Mouse (Mus musculus) intestine, embryonic 15.5 days (tissue): ENCODE measurements at regions not wholly inside any gene's neighbourhood (a gene's known extent, or its start where the extent isn't known, plus 50 kb on each side); places are given as distances from the start of the nearest gene placed in this dataset.

Experiments used
- ATAC-seq: fragments of 200-750 bp; cut with Nextera tagmentation; 2 replicates; pipeline ENCODE4 v1.8.0; 2017; ENCODE audit warnings: moderate TSS enrichment, moderate library complexity
- H3K27ac ChIP-seq: fragments of 300-500 bp; sonication (generic); 2 replicates; pipeline ENCODE4 v1.5.1; 2015; ENCODE audit warnings: mild to moderate bottlenecking, inconsistent platforms
- H3K27me3 ChIP-seq: fragments of 300-500 bp; sonication (generic); replicated peaks from 2 replicates; pipeline ENCODE4 v1.6.1; 2015; ENCODE audit warnings: inconsistent platforms
- H3K36me3 ChIP-seq: fragments of 300-500 bp; sonication (generic); 2 replicates; pipeline ENCODE4 v1.6.1; 2015; ENCODE audit warnings: inconsistent platforms
- H3K4me1 ChIP-seq: fragments of 300-500 bp; sonication (generic); replicated peaks from 2 replicates; pipeline ENCODE4 v1.6.1; 2015; ENCODE audit warnings: inconsistent platforms
- H3K4me2 ChIP-seq: fragments of 300-500 bp; sonication (generic); replicated peaks from 2 replicates; pipeline ENCODE4 v1.6.1; 2015; ENCODE audit warnings: mild to moderate bottlenecking, inconsistent platforms
- H3K4me3 ChIP-seq: fragments of 300-500 bp; sonication (generic); replicated peaks from 2 replicates; pipeline ENCODE4 v1.5.1; 2015; ENCODE audit warnings: inconsistent platforms
- H3K9ac ChIP-seq: fragments of 300-500 bp; sonication (generic); 2 replicates; pipeline ENCODE4 v1.6.1; 2015; ENCODE audit warnings: inconsistent platforms
- H3K9me3 ChIP-seq: fragments of 300-500 bp; sonication (generic); 2 replicates; pipeline ENCODE4 v1.6.1; 2016; ENCODE audit warnings: inconsistent platforms
- WGBS: fragments of 180-500 bp; shearing (Covaris S2); methylation state at CpG from one replicate; pipeline ENCODE4 v1.1.7; 2015; 5-methylcytosine and 5-hydroxymethylcytosine counted together

DNA sequence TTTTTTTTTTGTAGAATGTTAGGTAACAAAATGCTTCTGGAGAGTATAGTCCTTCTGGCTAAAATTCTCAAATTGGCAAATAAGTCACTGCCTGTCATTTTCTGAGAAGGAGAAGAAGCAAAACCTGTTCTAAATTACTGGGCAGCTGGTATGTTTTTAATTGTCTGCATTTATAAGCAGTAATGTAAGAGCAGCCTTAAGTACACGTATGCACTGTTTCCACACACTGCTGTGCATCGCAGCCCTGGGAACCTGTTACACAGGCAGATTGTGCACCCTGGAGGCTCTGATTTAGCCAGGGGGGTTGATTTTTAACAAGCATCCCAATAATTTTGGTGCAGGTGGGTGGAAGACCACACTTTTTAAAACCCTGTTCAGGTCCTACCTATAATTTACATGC is 236.2 kb downstream of the Hace1 start:
- no peak overlapping the region for H3K27ac ChIP-seq
- H3K36me3 ChIP-seq, result no peaks in the 10 kb centered on the region
- no peak overlapping the region for H3K4me3 ChIP-seq
- H3K4me2 ChIP-seq, result no peak overlapping the region
- H3K4me1 ChIP-seq, result no peaks in the 10 kb centered on the region
- H3K27me3 ChIP-seq, result no peaks in the 10 kb centered on the region
- no peak overlapping the region for H3K9ac ChIP-seq
- WGBS, result 87% methylated on average over 2 of the region's 2 CpGs
- no peak for ATAC-seq
- no peaks in the 10 kb centered on the region for H3K9me3 ChIP-seq

DNA sequence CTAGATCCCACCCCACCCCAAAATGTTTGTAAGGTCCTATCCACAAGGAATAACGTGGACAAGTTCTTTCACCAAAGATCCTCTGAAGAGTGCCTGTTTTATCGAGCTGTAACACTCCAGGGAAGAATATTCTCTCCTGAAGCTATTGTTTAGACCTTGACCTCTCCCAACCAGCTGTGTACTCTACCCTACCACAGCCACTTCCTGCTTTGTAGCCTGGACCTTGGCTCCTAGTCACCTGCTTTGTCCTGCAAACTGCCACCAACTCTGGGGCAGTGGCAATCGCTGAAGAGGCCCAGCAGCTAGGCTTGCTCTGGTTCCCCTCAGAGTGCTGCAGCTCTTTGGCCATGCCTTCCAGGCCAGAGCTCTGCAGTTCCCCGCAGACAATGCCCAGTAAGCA is 239.1 kb downstream of the Hace1 start:
- H3K4me2 ChIP-seq, result no peak overlapping the region
- H3K27ac ChIP-seq, result no peak overlapping the region
- 0 out of 2 replicates have a peak, but pooled peaks have one; percentile 31 for ATAC-seq
- no peak overlapping the region for H3K4me3 ChIP-seq
- H3K4me1 ChIP-seq, result no peaks in the 10 kb centered on the region
- H3K27me3 ChIP-seq, result no peaks in the 10 kb centered on the region
- H3K36me3 ChIP-seq, result no peaks in the 10 kb centered on the region
- 86% methylated on average over 4 of the region's 4 CpGs for WGBS
- H3K9ac ChIP-seq, result no peak overlapping the region
- H3K9me3 ChIP-seq, result no peaks in the 10 kb centered on the region

DNA sequence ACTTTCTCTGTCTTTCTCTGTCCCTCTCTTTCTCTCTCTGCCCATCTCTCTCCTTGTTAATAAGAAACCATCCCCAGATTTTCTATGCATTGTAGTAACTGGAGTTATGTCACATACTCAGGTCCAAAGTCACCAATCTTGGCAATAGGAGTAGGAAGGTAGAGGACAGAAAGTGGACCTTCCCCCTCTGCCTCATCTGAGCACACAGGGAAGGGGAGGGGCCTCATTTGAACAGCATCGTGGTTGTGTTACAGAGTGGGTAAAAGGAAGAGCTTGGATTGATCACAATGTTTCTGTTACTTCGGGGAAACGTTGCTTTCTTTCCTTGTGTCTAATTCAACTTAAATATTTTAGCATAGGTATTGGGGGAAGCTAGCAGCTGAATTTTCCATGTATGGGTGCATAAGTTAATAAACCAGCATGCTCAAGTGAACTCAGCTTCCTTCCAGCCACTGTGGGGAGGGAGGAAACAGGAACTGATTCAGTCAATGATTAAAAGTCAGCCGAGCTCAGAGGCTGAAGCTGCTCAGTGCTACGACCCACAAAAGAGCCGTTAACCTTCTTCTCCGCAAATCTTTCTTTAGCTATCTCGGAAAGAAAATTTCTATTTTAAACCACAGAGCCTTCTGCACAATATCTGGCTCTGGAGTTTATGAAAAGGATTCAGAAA is 243.5 kb downstream of the Hace1 start:
- WGBS, result 35% methylated on average over 8 of the region's 8 CpGs
- no peak overlapping the region for H3K4me3 ChIP-seq
- H3K27me3 ChIP-seq, result no peaks in the 10 kb centered on the region
- H3K4me2 ChIP-seq, result no peak overlapping the region
- H3K9ac ChIP-seq, result no peak overlapping the region
- no peak overlapping the region for H3K27ac ChIP-seq
- no peaks in the 10 kb centered on the region for H3K9me3 ChIP-seq
- no peaks in the 10 kb centered on the region for H3K4me1 ChIP-seq
- no peak for ATAC-seq
- no peaks in the 10 kb centered on the region for H3K36me3 ChIP-seq

DNA sequence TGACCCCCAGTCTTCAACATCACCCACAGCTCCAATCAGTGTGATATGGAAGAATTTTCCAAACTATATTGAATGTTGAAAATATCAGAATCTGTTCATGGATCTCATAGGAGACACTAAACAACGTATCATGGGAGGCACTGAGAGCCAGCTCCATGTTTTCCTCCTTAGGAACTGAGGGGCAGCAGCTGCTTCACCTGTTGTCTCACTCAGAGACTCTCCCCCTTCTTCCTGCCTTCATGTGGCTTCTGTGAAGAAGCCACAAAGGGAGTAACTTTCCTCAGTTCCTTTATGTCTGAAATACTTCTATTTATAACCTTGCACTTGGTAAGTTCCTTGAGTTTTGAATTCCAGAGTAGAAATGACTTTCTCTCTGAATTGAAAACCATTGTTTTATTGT is 244.6 kb downstream of the Hace1 start:
- 77% methylated on average over 1 of the region's 1 CpGs for WGBS

GRCm38 (mm10) chr10:45823612-45824011 is 246.0 kb downstream of the Hace1 start:
- Histone ChIP-seq H3K4me2 (no peak overlapping the region), H3K4me3 (no peak overlapping the region), H3K27ac (no peak overlapping the region), H3K27me3 (no peaks in the 10 kb centered on the region), H3K9ac (no peak overlapping the region), H3K36me3 (no peaks in the 10 kb centered on the region), H3K4me1 (no peaks in the 10 kb centered on the region), H3K9me3 (no peaks in the 10 kb centered on the region)
- no peak for ATAC-seq
- WGBS, result 71% methylated on average over 2 of the region's 2 CpGs

More for the DNA sequence above, 244.6 kb downstream of the Hace1 start:
- no peak overlapping the region for H3K27ac ChIP-seq
- no peak overlapping the region for H3K4me2 ChIP-seq
- no peaks in the 10 kb centered on the region for H3K36me3 ChIP-seq
- ATAC-seq, result no peak
- H3K4me3 ChIP-seq, result no peak overlapping the region
- no peaks in the 10 kb centered on the region for H3K4me1 ChIP-seq
- no peak overlapping the region for H3K9ac ChIP-seq
- H3K9me3 ChIP-seq, result no peaks in the 10 kb centered on the region
- no peaks in the 10 kb centered on the region for H3K27me3 ChIP-seq

- no peaks in the 10 kb centered on the region for H3K27me3 ChIP-seq
- H3K27ac ChIP-seq, result no peak overlapping the region
- WGBS, result 75% methylated on average over 2 of the region's 2 CpGs
- H3K4me3 ChIP-seq, result no peak overlapping the region
- ATAC-seq, result no peak
- no peak overlapping the region for H3K9ac ChIP-seq
- no peaks in the 10 kb centered on the region for H3K36me3 ChIP-seq
- no peaks in the 10 kb centered on the region for H3K4me1 ChIP-seq
- H3K9me3 ChIP-seq, result no peaks in the 10 kb centered on the region
- H3K4me2 ChIP-seq, result no peak overlapping the region
Measured at GRCm38 (mm10) chr10:45848654-45849053, 271.0 kb downstream of the Hace1 start.

DNA sequence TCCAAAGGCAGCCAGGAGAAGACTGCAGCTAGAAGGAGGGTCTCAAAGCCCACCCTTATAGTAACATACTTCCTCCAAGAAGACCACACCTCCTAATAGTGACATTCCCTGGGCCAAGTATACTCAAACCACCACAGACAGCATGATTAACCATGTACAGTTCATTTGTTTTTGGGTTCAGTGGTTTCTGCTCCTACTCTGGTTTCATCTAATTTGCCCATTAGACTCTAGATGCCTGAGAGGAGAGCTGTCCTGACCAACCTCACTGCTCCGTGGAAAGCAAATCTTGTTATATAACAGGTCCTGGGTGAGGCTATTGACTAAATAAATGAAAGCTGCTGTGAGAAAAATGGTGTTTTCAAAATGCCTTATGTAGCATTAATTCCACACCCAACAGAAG is 272.2 kb downstream of the Hace1 start:
- no peak overlapping the region for H3K4me2 ChIP-seq
- no peak overlapping the region for H3K27ac ChIP-seq
- H3K36me3 ChIP-seq, result no peaks in the 10 kb centered on the region
- H3K27me3 ChIP-seq, result no peaks in the 10 kb centered on the region
- H3K4me1 ChIP-seq, result no peaks in the 10 kb centered on the region
- no peak overlapping the region for H3K9ac ChIP-seq
- no peak overlapping the region for H3K4me3 ChIP-seq
- WGBS, result 80% methylated on average over 1 of the region's 1 CpGs
- ATAC-seq, result no peak
- no peaks in the 10 kb centered on the region for H3K9me3 ChIP-seq

DNA sequence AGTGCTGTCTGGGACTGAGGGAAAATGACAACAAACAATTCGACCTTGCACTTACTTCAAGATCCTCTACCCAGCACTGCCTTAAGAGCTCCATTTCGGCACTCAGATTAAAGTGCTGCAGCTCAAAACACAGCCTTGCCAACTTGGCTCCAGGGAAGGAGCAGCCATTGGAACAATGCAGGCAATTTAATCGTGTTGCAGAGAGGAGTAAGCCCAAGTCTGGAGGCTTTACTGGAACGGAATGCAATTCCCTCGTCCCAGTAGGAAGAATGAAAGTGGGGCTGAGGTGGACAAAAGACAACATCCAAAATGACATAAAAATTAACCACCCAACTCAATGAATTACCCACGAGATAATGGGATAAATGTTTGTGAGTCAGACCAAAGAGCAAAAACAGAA is 273.0 kb downstream of the Hace1 start:
- no peaks in the 10 kb centered on the region for H3K27me3 ChIP-seq
- no peaks in the 10 kb centered on the region for H3K9me3 ChIP-seq
- H3K9ac ChIP-seq, result no peak overlapping the region
- no peak for ATAC-seq
- 54% methylated on average over 6 of the region's 6 CpGs for WGBS
- H3K4me1 ChIP-seq, result no peaks in the 10 kb centered on the region
- no peak overlapping the region for H3K4me3 ChIP-seq
- H3K36me3 ChIP-seq, result no peaks in the 10 kb centered on the region
- no peak overlapping the region for H3K27ac ChIP-seq
- H3K4me2 ChIP-seq, result no peak overlapping the region

DNA sequence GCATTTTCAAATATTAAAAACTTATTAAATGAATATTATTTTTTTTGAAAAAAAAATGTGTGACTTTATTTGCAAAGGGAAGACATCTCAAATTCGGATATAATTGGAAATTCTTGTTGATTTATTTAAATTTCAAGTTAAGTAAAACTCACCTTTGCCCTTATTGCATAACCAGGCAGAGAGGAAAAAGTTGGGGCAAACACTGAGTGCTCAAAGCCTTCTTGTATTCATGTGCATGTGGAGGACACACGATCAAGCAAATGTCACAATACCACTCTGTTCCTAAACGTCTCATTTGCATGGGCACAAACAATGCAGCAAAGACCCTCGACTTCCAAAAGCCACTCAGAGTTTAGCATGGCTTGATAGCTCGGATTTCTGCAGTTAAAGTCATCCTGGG is 275.1 kb downstream of the Hace1 start:
- Histone ChIP-seq H3K27ac (no peak overlapping the region), H3K36me3 (no peaks in the 10 kb centered on the region), H3K9me3 (no peaks in the 10 kb centered on the region), H3K9ac (no peak overlapping the region), H3K4me2 (no peak overlapping the region), H3K4me3 (no peak overlapping the region), H3K27me3 (no peaks in the 10 kb centered on the region), H3K4me1 (no peaks in the 10 kb centered on the region)
- 66% methylated on average over 5 of the region's 5 CpGs for WGBS
- ATAC-seq, result no peak

GRCm38 (mm10) chr10:45855514-45855913 is 277.9 kb downstream of the Hace1 start:
- WGBS, result 57% methylated on average over 3 of the region's 3 CpGs
- no peak for ATAC-seq
- H3K27me3 ChIP-seq, result no peaks in the 10 kb centered on the region
- no peaks in the 10 kb centered on the region for H3K36me3 ChIP-seq
- H3K4me2 ChIP-seq, result no peak overlapping the region
- H3K9me3 ChIP-seq, result no peaks in the 10 kb centered on the region
- H3K9ac ChIP-seq, result no peak overlapping the region
- no peak overlapping the region for H3K27ac ChIP-seq
- H3K4me1 ChIP-seq, result no peaks in the 10 kb centered on the region
- no peak overlapping the region for H3K4me3 ChIP-seq

DNA sequence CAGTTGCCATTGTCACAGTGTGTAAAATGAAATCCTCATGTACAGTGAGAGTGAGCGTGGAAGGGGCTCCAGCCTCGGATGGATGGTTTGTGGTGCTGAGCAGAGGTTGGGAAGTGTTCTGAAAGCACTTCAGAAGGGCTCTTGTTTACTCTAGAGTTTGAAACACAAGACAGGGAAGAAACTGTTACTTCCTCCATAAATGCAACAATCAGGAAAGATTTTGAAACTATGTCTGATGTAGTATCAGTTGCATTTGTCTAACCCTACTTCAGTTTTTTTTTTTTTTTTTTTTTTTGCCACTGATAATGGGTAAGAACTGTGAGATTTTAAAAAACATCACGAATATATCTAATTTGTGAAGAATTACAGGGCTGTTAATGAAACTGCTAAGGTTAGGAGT is 281.5 kb downstream of the Hace1 start:
- Histone ChIP-seq H3K4me1 (no peaks in the 10 kb centered on the region), H3K36me3 (no peaks in the 10 kb centered on the region), H3K4me2 (no peak overlapping the region), H3K4me3 (no peak overlapping the region), H3K9ac (no peak overlapping the region), H3K27ac (no peak overlapping the region), H3K27me3 (no peaks in the 10 kb centered on the region), H3K9me3 (no peaks in the 10 kb centered on the region)
- ATAC-seq, result no peak
- 58% methylated on average over 3 of the region's 3 CpGs for WGBS

- Histone ChIP-seq H3K4me1 (no peaks in the 10 kb centered on the region), H3K4me2 (no peak overlapping the region)
- WGBS, result 79% methylated on average over 4 of the region's 4 CpGs
Measured at GRCm38 (mm10) chr10:45859909-45860308, 282.3 kb downstream of the Hace1 start.

DNA sequence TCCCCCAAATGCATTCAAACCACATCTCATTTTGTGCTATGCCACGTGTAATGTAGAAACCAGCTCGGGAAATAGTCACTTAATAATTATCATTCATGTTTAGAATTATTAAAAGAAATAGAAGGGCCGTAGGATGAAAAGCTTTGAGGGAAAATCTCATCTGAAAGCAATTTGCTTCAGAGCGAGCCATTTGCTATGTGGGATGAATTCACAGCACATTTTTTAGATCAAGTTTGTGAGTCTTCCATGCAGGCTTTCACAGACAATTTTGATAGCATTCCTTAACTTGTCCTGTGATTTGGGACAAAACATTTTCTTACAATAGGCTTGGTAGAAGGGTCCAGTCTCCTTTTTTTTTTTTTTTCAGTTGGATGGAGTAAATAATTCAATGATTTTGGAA is 283.1 kb downstream of the Hace1 start:
- Histone ChIP-seq H3K27me3 (no peaks in the 10 kb centered on the region), H3K9ac (no peak overlapping the region), H3K4me1 (no peaks in the 10 kb centered on the region), H3K36me3 (no peaks in the 10 kb centered on the region), H3K4me3 (no peak overlapping the region), H3K27ac (no peak overlapping the region), H3K4me2 (no peak overlapping the region), H3K9me3 (no peaks in the 10 kb centered on the region)
- no peak for ATAC-seq
- 79% methylated on average over 4 of the region's 4 CpGs for WGBS

More at GRCm38 (mm10) chr10:45859909-45860308, 282.3 kb downstream of the Hace1 start:
- Histone ChIP-seq H3K27me3 (no peaks in the 10 kb centered on the region), H3K4me3 (no peak overlapping the region), H3K9me3 (no peaks in the 10 kb centered on the region), H3K36me3 (no peaks in the 10 kb centered on the region), H3K27ac (no peak overlapping the region), H3K9ac (no peak overlapping the region)
- no peak for ATAC-seq
